Comparison of ENCODE assay signal across 8 mouse cellular contexts in genomic region chr16:30520361-30520823, GRCm38 (mm10). TPM values are rescaled to one million over a fixed set of nuclear protein-coding genes. Genes with fewer than 3 reads are reported as not detected.
DNase-seq lines count a peak whose midpoint lies in the region; ATAC-seq and TF ChIP-seq lines count a peak whose summit lies in the region.

No protein-coding gene starts in this region.

- no peak overlapping the region for H3K27ac ChIP-seq in forebrain, embryonic 14.5 days (ENCODE audit: low read depth, low read length)

- H3K4me2 ChIP-seq in forebrain, embryonic 14.5 days (ENCODE audit: low read length), result no peak overlapping the region

- H3K9ac ChIP-seq in forebrain, embryonic 14.5 days (ENCODE audit: low read length), result no peak overlapping the region

- no peaks in the 10 kb centered on the region for H3K9me3 ChIP-seq in forebrain, embryonic 14.5 days (replicated peaks; ENCODE audit: control insufficient read depth, low read length)

- H3K4me1 ChIP-seq in forebrain, embryonic 14.5 days (ENCODE audit: control insufficient read depth, insufficient read depth, low read length), result no peaks in the 10 kb centered on the region
- peaks cover 2% of the 10 kb centered on the region; the same call in 1 of the 2 replicates for H3K4me1 ChIP-seq in lung, adult 2 months (ENCODE audit: control insufficient read depth, insufficient read depth, low read length)

- 0 out of 2 replicates have a peak, but pooled peaks have one; percentile 43 for ATAC-seq in forebrain, embryonic 14.5 days

- TF ChIP-seq POLR2A in brain, embryonic 14.5 days (IDR thresholded peaks at IDR 0.05; ENCODE audit: borderline replicate concordance, extremely low read depth, insufficient read depth, insufficient read length, poor library complexity, severe bottlenecking), result no peak
- TF ChIP-seq POLR2A in lung, adult 2 months (IDR thresholded peaks at IDR 0.05; ENCODE audit: borderline replicate concordance, extremely low read depth, low read depth, low read length), result no peak

- H3K36me3 ChIP-seq in forebrain, embryonic 14.5 days (ENCODE audit: control insufficient read depth, insufficient read depth, low read length), result peaks cover 44% of the 10 kb centered on the region

- 21% methylated on average over 9 of the region's 9 CpGs for WGBS in forebrain, embryonic 14.5 days
- WGBS in lung, adult 2 months, result 18% methylated on average over 9 of the region's 9 CpGs

- peak; percentile 73 for DNase-seq in ES-CJ7 (ENCODE audit: low read depth, low spot score)
- peak; percentile 88 for DNase-seq in brain, embryonic 14.5 days (ENCODE audit: low read depth)
- DNase-seq in forebrain, embryonic 14.5 days (ENCODE audit: low spot score), result peak; percentile 85
- peak; percentile 86 to 90 for DNase-seq in heart, postnatal 36 days
- peak; percentile 54 to 82 for DNase-seq in layer of hippocampus, adult 8-10 months (ENCODE audit: low spot score in 2 of 2)
- DNase-seq in lung, adult 2 months, result peak; percentile 75
- DNase-seq in retina, embryonic 14.5 days (ENCODE audit: low spot score), result peak; percentile 90
- peak; percentile 57 to 67 for DNase-seq in urinary bladder, adult 18-20 months (ENCODE audit: low spot score in 2 of 2)

- H3K27me3 ChIP-seq in forebrain, embryonic 14.5 days (replicated peaks; ENCODE audit: control insufficient read depth, insufficient read depth, low read length), result no peaks in the 10 kb centered on the region

- TF ChIP-seq CTCF in brain, embryonic 14.5 days (IDR thresholded peaks at IDR 0.05; ENCODE audit: borderline replicate concordance, extremely low read depth, insufficient read depth, insufficient read length), result peak; percentile 76
- TF ChIP-seq CTCF in lung, adult 2 months (IDR thresholded peaks at IDR 0.05; ENCODE audit: insufficient read depth, low read length), result peak; percentile 68

- no peak overlapping the region for H3K4me3 ChIP-seq in forebrain, embryonic 14.5 days (ENCODE audit: low read depth, low read length)
- H3K4me3 ChIP-seq in lung, adult 2 months (replicated peaks; ENCODE audit: extremely low read depth, low read depth, low read length), result peak overlapping the region; percentile 28

- intact Hi-C loops in heart, postnatal 36 days (cut with DNase I), result loop anchor here (1.0 kb wide), 1 partner anchor 145 kb away; no protein-coding TSS in a partner anchor

RNA-seq across cellular contexts. Expression of gene Tmem44, which starts 30.2 kb away (rescaled TPM):
- polyA plus RNA-seq in brain, embryonic 14.5 days (2012; rRNA removed), result 124 and 134 TPM in 2 replicates
- 57.5 and 62.4 TPM in 2 replicates for polyA plus RNA-seq in forebrain, embryonic 14.5 days (2014; fragmentation: Nextera tagmentation; extraction: Ambion mirVana)
- total RNA-seq in heart, postnatal 36 days (2021), result 1 to 10 TPM; 5.1 to 8.5 TPM
- total RNA-seq in layer of hippocampus, adult 8-10 months (2022), result 10 to 100 TPM; 33.4 to 39.9 (median 35.1) TPM
- polyA plus RNA-seq in lung, adult 2 months (2012; rRNA removed), result 55.5 and 57.0 TPM in 2 replicates
